Mouse (Mus musculus) lung, embryonic 16.5 days (tissue): ENCODE measurements around the gene Hist1h4k. TPM values are rescaled to one million over a fixed set of nuclear protein-coding genes. Genes with fewer than 3 reads are reported as not detected.

Experiments used
- ATAC-seq: fragments of 200-750 bp; cut with Nextera tagmentation; 2 replicates; pipeline ENCODE4 v1.8.0; 2017; ENCODE audit warnings: low read depth, mild to moderate bottlenecking, moderate library complexity
- H3K27ac ChIP-seq: fragments of 300-500 bp; sonication (generic); 2 replicates; pipeline ENCODE4 v1.5.1; 2014; ENCODE audit warnings: mild to moderate bottlenecking, control low read depth, low read length
- H3K27me3 ChIP-seq: fragments of 300-500 bp; sonication (generic); 2 replicates; pipeline ENCODE4 v1.6.1; 2014; ENCODE audit warnings: low read depth, low read length, mixed read lengths; ENCODE audit not compliant: control insufficient read depth, insufficient read depth
- H3K36me3 ChIP-seq: fragments of 300-500 bp; sonication (generic); 2 replicates; pipeline ENCODE4 v1.6.1; 2014; ENCODE audit warnings: low read length; ENCODE audit not compliant: control insufficient read depth, insufficient read depth
- H3K4me1 ChIP-seq: fragments of 300-500 bp; sonication (generic); replicated peaks from 2 replicates; pipeline ENCODE4 v1.6.1; 2014; ENCODE audit warnings: low read length, mixed read lengths; ENCODE audit not compliant: control insufficient read depth, insufficient read depth
- H3K4me2 ChIP-seq: fragments of 300-500 bp; sonication (generic); 2 replicates; pipeline ENCODE4 v1.6.1; 2014; ENCODE audit warnings: low read depth, low read length, control low read depth
- H3K4me3 ChIP-seq: fragments of 300-500 bp; sonication (generic); 2 replicates; pipeline ENCODE4 v1.5.1; 2014; ENCODE audit warnings: mild to moderate bottlenecking, low read length, control low read depth
- H3K9ac ChIP-seq: fragments of 300-500 bp; sonication (generic); 2 replicates; pipeline ENCODE4 v1.6.1; 2014; ENCODE audit warnings: low read length, control low read depth
- H3K9me3 ChIP-seq: fragments of 300-500 bp; sonication (generic); 2 replicates; pipeline ENCODE4 v1.6.1; 2016; ENCODE audit warnings: low read length; ENCODE audit not compliant: control insufficient read depth
- WGBS: fragments of 180-500 bp; shearing (Covaris S2); extraction: QIAGEN DNeasy Blood & Tissue Kit; methylation state at CpG from one replicate; pipeline ENCODE4 v1.1.7; 2014; 5-methylcytosine and 5-hydroxymethylcytosine counted together
- microRNA-seq: library from miRNA; unstranded; fragments of <30 nt; microRNA quantifications from one replicate; pipeline ENCODE4, GENCODE M21; 2016
- polyA plus RNA-seq: library from polyadenylated mRNA; unstranded; fragments of >200 nt; fragmentation: Nextera tagmentation; extraction: Ambion mirVana; gene quantifications from 2 replicates; pipeline ENCODE4 v1.2.1, GENCODE M21; 2015

Gene Hist1h4k
- polyA plus RNA-seq, 1 experiment from 2014 or later: 2.0 TPM

GRCm38 (mm10) chr13:21714725-21715124, 35.6 kb downstream of the Hist1h4k start:
- Histone ChIP-seq H3K4me1 (peaks cover 21% of the 10 kb centered on the region), H3K27ac (peak overlapping the region; percentile 93), H3K36me3 (no peaks in the 10 kb centered on the region), H3K9me3 (no peaks in the 10 kb centered on the region), H3K4me2 (peak overlapping the region; percentile 59), H3K4me3 (peak overlapping the region; percentile 51), H3K27me3 (no peaks in the 10 kb centered on the region), H3K9ac (peak overlapping the region; percentile 72)
- WGBS: 0% methylated on average over 7 of the region's 7 CpGs
- ATAC-seq: no peak

GRCm38 (mm10) chr13:21711698-21712097, 38.6 kb downstream of the Hist1h4k start:
- Histone ChIP-seq H3K9ac (peak overlapping the region; percentile 51), H3K27me3 (no peaks in the 10 kb centered on the region), H3K9me3 (no peaks in the 10 kb centered on the region), H3K27ac (no peak overlapping the region), H3K4me1 (peaks cover 11% of the 10 kb centered on the region), H3K36me3 (no peaks in the 10 kb centered on the region), H3K4me2 (peak overlapping the region; percentile 78), H3K4me3 (peak overlapping the region; percentile 60)
- no peak for ATAC-seq
- 25% methylated on average over 4 of the region's 4 CpGs for WGBS

GRCm38 (mm10) chr13:21710821-21711525, 39.3 kb downstream of the Hist1h4k start:
- H3K36me3 ChIP-seq: no peaks in the 10 kb centered on the region
- peak overlapping the region; percentile 78 for H3K4me2 ChIP-seq
- ATAC-seq: peak; percentile 78
- peak overlapping the region; percentile 60 for H3K4me3 ChIP-seq
- 1% methylated on average over 22 of the region's 22 CpGs for WGBS
- no peaks in the 10 kb centered on the region for H3K9me3 ChIP-seq
- 0 out of 2 replicates have a peak overlapping the region, but pooled peaks have one; percentile 37 for H3K27ac ChIP-seq
- peaks cover 11% of the 10 kb centered on the region for H3K4me1 ChIP-seq
- H3K9ac ChIP-seq: peak overlapping the region; percentile 51
- no peaks in the 10 kb centered on the region for H3K27me3 ChIP-seq

GRCm38 (mm10) chr13:21710031-21710711, 40.1 kb downstream of the Hist1h4k start:
- no peaks in the 10 kb centered on the region for H3K27me3 ChIP-seq
- H3K36me3 ChIP-seq: no peaks in the 10 kb centered on the region
- peak overlapping the region; percentile 91 for H3K27ac ChIP-seq
- peaks cover 7% of the 10 kb centered on the region for H3K4me1 ChIP-seq
- under 1% methylated on average over 32 of the region's 32 CpGs for WGBS
- peak overlapping the region; percentile 48 for H3K4me2 ChIP-seq
- ATAC-seq: peak; percentile 82
- peak overlapping the region; percentile 78 for H3K4me3 ChIP-seq
- no peaks in the 10 kb centered on the region for H3K9me3 ChIP-seq
- peak overlapping the region; percentile 76 for H3K9ac ChIP-seq

GRCm38 (mm10) chr13:21706669-21707068, 43.6 kb downstream of the Hist1h4k start:
- no peak overlapping the region for H3K9ac ChIP-seq
- H3K4me2 ChIP-seq: no peak overlapping the region
- no peak for ATAC-seq
- peaks cover 2% of the 10 kb centered on the region; the same call in 1 of the 2 replicates for H3K4me1 ChIP-seq
- no peaks in the 10 kb centered on the region for H3K27me3 ChIP-seq
- H3K4me3 ChIP-seq: no peak overlapping the region
- WGBS: 66% methylated on average over 4 of the region's 4 CpGs
- H3K27ac ChIP-seq: no peak overlapping the region
- H3K9me3 ChIP-seq: no peaks in the 10 kb centered on the region
- no peaks in the 10 kb centered on the region for H3K36me3 ChIP-seq

Small RNA genes within 50 kb of the gene (microRNA-seq; reads per million reads assigned to microRNA genes)
- gene Gm44346: not detected
- gene Gm44357: not detected
- gene Gm44367: not detected
- gene Gm44454: not detected

Other genes with a start within 250 kb of the Hist1h4k start
- 5.8 and 9.4 TPM in 2 replicates for gene Gm11273, start 249.1 kb downstream of the Hist1h4k start, polyA plus RNA-seq
- 5.8 and 6.3 TPM in 2 replicates for gene Zkscan8, start 219.4 kb downstream of the Hist1h4k start, polyA plus RNA-seq
- gene Olfr1366, start 207.7 kb downstream of the Hist1h4k start, polyA plus RNA-seq: 0.11 and 0.24 TPM in 2 replicates
- 0.04 TPM in 1 of 2 replicates, not detected in the other for gene Olfr1535, start 190.6 kb downstream of the Hist1h4k start, polyA plus RNA-seq
- gene Olfr1364, start 168.7 kb downstream of the Hist1h4k start, polyA plus RNA-seq: not detected in 2 replicates
- gene Olfr1362, start 136.5 kb downstream of the Hist1h4k start, polyA plus RNA-seq: not detected in 2 replicates
- not detected in 2 replicates for gene Olfr11, start 108.0 kb downstream of the Hist1h4k start, polyA plus RNA-seq
- not detected in 2 replicates for gene Olfr1361, start 87.1 kb downstream of the Hist1h4k start, polyA plus RNA-seq
- gene Olfr1360, start 73.1 kb downstream of the Hist1h4k start, polyA plus RNA-seq: not detected in 2 replicates
- not detected in 2 replicates for gene Olfr1359, start 52.4 kb downstream of the Hist1h4k start, polyA plus RNA-seq
- gene Hist1h2bl, start 34.4 kb downstream of the Hist1h4k start, polyA plus RNA-seq: 3.4 and 4.5 TPM in 2 replicates
- gene Hist1h2ai, start 34.1 kb downstream of the Hist1h4k start, polyA plus RNA-seq: 33.0 and 45.8 TPM in 2 replicates
- 13.5 and 20.4 TPM in 2 replicates for gene Hist1h3h, start 32.8 kb downstream of the Hist1h4k start, polyA plus RNA-seq
- 4.9 and 5.8 TPM in 2 replicates for gene Hist1h2bm, start 28.5 kb downstream of the Hist1h4k start, polyA plus RNA-seq
- gene Hist1h4j, start 15.4 kb downstream of the Hist1h4k start, polyA plus RNA-seq: 1.3 and 1.4 TPM in 2 replicates
- gene Hist1h2ak, start 3.3 kb upstream of the Hist1h4k start, polyA plus RNA-seq: 31.5 and 35.8 TPM in 2 replicates
- gene Hist1h2bn, start 3.6 kb upstream of the Hist1h4k start, polyA plus RNA-seq: 5.8 and 7.8 TPM in 2 replicates
- 23.4 and 24.2 TPM in 2 replicates for gene Hist1h1b, start 30.1 kb upstream of the Hist1h4k start, polyA plus RNA-seq
- gene Hist1h3i, start 32.9 kb upstream of the Hist1h4k start, polyA plus RNA-seq: 103 and 124 TPM in 2 replicates
- gene Hist1h2an, start 36.7 kb upstream of the Hist1h4k start, polyA plus RNA-seq: 1.8 and 5.1 TPM in 2 replicates
- gene Hist1h2bp, start 37.0 kb upstream of the Hist1h4k start, polyA plus RNA-seq: 1.0 and 1.2 TPM in 2 replicates
- gene Hist1h2bq, start 59.7 kb upstream of the Hist1h4k start, polyA plus RNA-seq: 24.2 and 25.0 TPM in 2 replicates
- 3.4 TPM in 1 of 2 replicates, not detected in the other for gene Hist1h2ao, start 60.0 kb upstream of the Hist1h4k start, polyA plus RNA-seq
- gene Hist1h4m, start 61.2 kb upstream of the Hist1h4k start, polyA plus RNA-seq: not detected in 2 replicates
- 19.0 and 22.4 TPM in 2 replicates for gene Hist1h4n, start 81.7 kb upstream of the Hist1h4k start, polyA plus RNA-seq
- gene Hist1h2ap, start 83.0 kb upstream of the Hist1h4k start, polyA plus RNA-seq: 3,144 and 3,910 TPM in 2 replicates
- 26.3 and 29.0 TPM in 2 replicates for gene Hist1h2br, start 83.2 kb upstream of the Hist1h4k start, polyA plus RNA-seq
- 7.9 and 12.5 TPM in 2 replicates for gene Zfp184, start 194.6 kb upstream of the Hist1h4k start, polyA plus RNA-seq
- gene Pom121l2, start 230.7 kb upstream of the Hist1h4k start, polyA plus RNA-seq: 0.16 and 0.18 TPM in 2 replicates